Mouse (Mus musculus) E14TG2a.4 (cell line): ENCODE results near the gene Slc22a3.
A peak's percentile ranks its signal among the peaks of the same experiment; 100 is the strongest.

Experiments
- H3K27me3 ChIP-seq: 2 replicates; pipeline ENCODE4 v1.6.1; 2014; ENCODE audit warnings: low read length, control low read depth; ENCODE audit not compliant: insufficient read depth
- H3K36me3 ChIP-seq: 2 replicates; pipeline ENCODE4 v1.6.1; 2014; ENCODE audit warnings: low read length, control low read depth; ENCODE audit not compliant: insufficient read depth
- H3K4me1 ChIP-seq: replicated peaks from 2 replicates; pipeline ENCODE4 v1.6.1; 2014; ENCODE audit warnings: low read depth, low read length, control low read depth
- H3K4me3 ChIP-seq: replicated peaks from 2 replicates; pipeline ENCODE4 v1.5.1; 2014; ENCODE audit warnings: mild to moderate bottlenecking, low read length
- H3K9me3 ChIP-seq: 2 replicates; pipeline ENCODE4 v1.6.1; 2014; ENCODE audit warnings: low read length, control low read depth
- CTCF ChIP-seq: conservative IDR thresholded peaks from 2 replicates; pipeline ENCODE4 v1.5.1; 2014; ENCODE audit warnings: low read length
- NANOG ChIP-seq: IDR thresholded peaks from 2 replicates; pipeline ENCODE4 v1.6.1; 2014; ENCODE audit warnings: borderline replicate concordance, low read length, mixed read lengths
- POU5F1 ChIP-seq: IDR thresholded peaks from 2 replicates; pipeline ENCODE4 v1.6.1; 2014; ENCODE audit warnings: low read length, borderline replicate concordance

The Slc22a3 gene

GRCm38 (mm10) chr17:12489888-12490287 lies 17.6 kb downstream of the Slc22a3 start:
- no peaks in the 10 kb centered on the region for H3K27me3 ChIP-seq
- no peaks in the 10 kb centered on the region for H3K4me1 ChIP-seq
- no peak overlapping the region for H3K4me3 ChIP-seq
- no peaks in the 10 kb centered on the region for H3K9me3 ChIP-seq
- no peaks in the 10 kb centered on the region for H3K36me3 ChIP-seq
- TF ChIP-seq CTCF (no peak), POU5F1 (no peak)

- TF ChIP-seq POU5F1 = no peak
- no peak for TF ChIP-seq CTCF
- no peak for TF ChIP-seq NANOG
- no peaks in the 10 kb centered on the region for H3K9me3 ChIP-seq
- H3K36me3 ChIP-seq = no peaks in the 10 kb centered on the region
- H3K4me3 ChIP-seq = no peak overlapping the region
- H3K4me1 ChIP-seq = no peaks in the 10 kb centered on the region
- H3K27me3 ChIP-seq = no peaks in the 10 kb centered on the region; the same call in 1 of the 2 replicates
These were observed 21.8 kb downstream of the Slc22a3 start for GRCm38 (mm10) chr17:12485657-12486056.

GRCm38 (mm10) chr17:12479416-12479815 lies 28.1 kb downstream of the Slc22a3 start:
- Histone ChIP-seq H3K36me3 (no peaks in the 10 kb centered on the region), H3K4me3 (no peak overlapping the region), H3K4me1 (no peaks in the 10 kb centered on the region), H3K9me3 (peaks cover 2% of the 10 kb centered on the region; the same call in 1 of the 2 replicates), H3K27me3 (no peaks in the 10 kb centered on the region; the same call in 1 of the 2 replicates)
- TF ChIP-seq CTCF (no peak), NANOG (no peak), POU5F1 (no peak)

GRCm38 (mm10) chr17:12474509-12475083 lies 32.9 kb downstream of the Slc22a3 start:
- no peak overlapping the region for H3K4me3 ChIP-seq
- H3K4me1 ChIP-seq = no peaks in the 10 kb centered on the region
- H3K36me3 ChIP-seq = no peaks in the 10 kb centered on the region
- peaks cover 3% of the 10 kb centered on the region; the same call in 1 of the 2 replicates for H3K9me3 ChIP-seq
- TF ChIP-seq POU5F1 (no peak), CTCF (no peak), NANOG (no peak)
- H3K27me3 ChIP-seq = no peaks in the 10 kb centered on the region

GRCm38 (mm10) chr17:12472547-12472946 lies 35.0 kb downstream of the Slc22a3 start:
- no peak for TF ChIP-seq CTCF
- TF ChIP-seq POU5F1 = no peak
- TF ChIP-seq NANOG = no peak
- H3K27me3 ChIP-seq = no peaks in the 10 kb centered on the region
- no peaks in the 10 kb centered on the region for H3K4me1 ChIP-seq
- no peaks in the 10 kb centered on the region for H3K36me3 ChIP-seq
- H3K4me3 ChIP-seq = no peak overlapping the region
- peaks cover 3% of the 10 kb centered on the region; the same call in 1 of the 2 replicates for H3K9me3 ChIP-seq

DNA sequence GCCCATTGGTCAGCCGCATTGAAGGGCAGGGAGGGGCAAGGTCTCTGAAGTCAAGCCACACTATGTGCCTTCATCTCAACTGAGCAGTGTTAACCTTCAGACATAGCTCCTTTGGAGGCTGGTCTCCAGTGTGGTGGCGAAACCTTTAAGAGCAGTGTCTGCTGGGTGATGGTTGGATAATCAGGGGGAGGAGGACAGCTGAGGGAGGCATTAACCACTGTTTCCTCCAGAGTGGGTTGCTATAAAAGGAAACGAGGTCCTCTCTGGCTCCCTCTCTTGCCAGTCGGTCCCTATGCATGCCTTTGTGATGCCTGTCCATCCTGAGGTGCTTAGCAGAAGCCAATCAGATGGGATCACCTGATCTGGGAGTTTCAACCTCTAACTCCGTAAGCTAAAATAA lies 38.8 kb downstream of the Slc22a3 start:
- H3K4me1 ChIP-seq = no peaks in the 10 kb centered on the region
- no peaks in the 10 kb centered on the region for H3K9me3 ChIP-seq
- no peaks in the 10 kb centered on the region for H3K27me3 ChIP-seq
- TF ChIP-seq NANOG (no peak), CTCF (no peak), POU5F1 (no peak)
- H3K4me3 ChIP-seq = no peak overlapping the region
- no peaks in the 10 kb centered on the region for H3K36me3 ChIP-seq

DNA sequence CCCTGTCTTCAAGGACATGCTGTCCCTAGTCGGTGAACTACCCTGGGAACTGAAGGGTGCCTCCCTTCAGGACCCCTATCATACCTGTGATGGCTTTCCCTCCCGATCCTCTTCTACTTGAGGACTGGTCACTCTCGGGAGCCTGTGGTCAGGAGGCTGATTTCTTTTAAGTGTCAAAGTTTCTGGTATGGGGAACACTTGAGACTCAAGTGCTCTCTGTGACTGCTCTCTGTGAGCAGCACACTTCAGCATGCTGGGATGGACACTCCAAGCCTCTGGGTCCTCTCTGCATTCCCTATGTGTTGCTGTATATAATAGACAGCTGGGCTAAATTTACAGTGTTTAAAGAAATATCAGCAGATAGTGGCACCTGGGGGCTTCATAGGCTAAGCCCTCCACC lies 39.9 kb downstream of the Slc22a3 start:
- TF ChIP-seq NANOG (no peak), CTCF (no peak), POU5F1 (no peak)
- H3K4me3 ChIP-seq = no peak overlapping the region
- H3K9me3 ChIP-seq = no peaks in the 10 kb centered on the region
- no peaks in the 10 kb centered on the region for H3K36me3 ChIP-seq
- no peaks in the 10 kb centered on the region for H3K4me1 ChIP-seq
- no peaks in the 10 kb centered on the region for H3K27me3 ChIP-seq

- no peaks in the 10 kb centered on the region for H3K9me3 ChIP-seq
- no peak overlapping the region for H3K4me3 ChIP-seq
- H3K36me3 ChIP-seq = no peaks in the 10 kb centered on the region
- TF ChIP-seq NANOG = no peak
- no peak for TF ChIP-seq POU5F1
- no peak for TF ChIP-seq CTCF
- H3K4me1 ChIP-seq = no peaks in the 10 kb centered on the region
- no peaks in the 10 kb centered on the region for H3K27me3 ChIP-seq
These were observed 41.0 kb downstream of the Slc22a3 start for GRCm38 (mm10) chr17:12466501-12467000.

GRCm38 (mm10) chr17:12461168-12461567 lies 46.3 kb downstream of the Slc22a3 start:
- Histone ChIP-seq H3K9me3 (no peaks in the 10 kb centered on the region), H3K4me1 (no peaks in the 10 kb centered on the region), H3K4me3 (no peak overlapping the region), H3K36me3 (no peaks in the 10 kb centered on the region), H3K27me3 (no peaks in the 10 kb centered on the region)
- TF ChIP-seq POU5F1 (no peak), CTCF (peak; percentile 60), NANOG (no peak)
